Mouse (Mus musculus) forebrain, postnatal 0 days (tissue): ENCODE data around the gene Srrm4. TPM values are rescaled to one million over a fixed set of nuclear protein-coding genes. Genes with fewer than 3 reads are reported as not detected.

Experiments
- ATAC-seq: fragments of 200-750 bp; cut with Nextera tagmentation; 2 replicates; pipeline ENCODE4 v1.8.0; 2017; ENCODE audit warnings: mild to moderate bottlenecking, moderate library complexity
- DNase-seq: peaks from one replicate; pipeline ENCODE4 v3.0.0-alpha.2; 2015
- H3K27ac ChIP-seq: fragments of 300-500 bp; sonication (generic); 2 replicates; pipeline ENCODE4 v1.5.1; 2014; ENCODE audit warnings: low read depth, mild to moderate bottlenecking, antibody characterized with exemption, low read length, moderate library complexity, mixed read lengths
- H3K27me3 ChIP-seq: fragments of 300-500 bp; sonication (generic); 2 replicates; pipeline ENCODE4 v1.6.1; 2014; ENCODE audit warnings: mild to moderate bottlenecking, low read length, mixed read lengths; ENCODE audit not compliant: insufficient read depth
- H3K36me3 ChIP-seq: fragments of 300-500 bp; sonication (generic); 2 replicates; pipeline ENCODE4 v1.6.1; 2014; ENCODE audit warnings: mild to moderate bottlenecking, moderate library complexity; ENCODE audit not compliant: insufficient read depth
- H3K4me1 ChIP-seq: fragments of 300-500 bp; sonication (generic); 2 replicates; pipeline ENCODE4 v1.6.1; 2014; ENCODE audit warnings: antibody characterized with exemption; ENCODE audit not compliant: insufficient read depth
- H3K4me2 ChIP-seq: fragments of 300-500 bp; sonication (generic); 2 replicates; pipeline ENCODE4 v1.6.1; 2014; ENCODE audit warnings: low read depth, mild to moderate bottlenecking, moderate library complexity
- H3K4me3 ChIP-seq: fragments of 300-500 bp; sonication (generic); 2 replicates; pipeline ENCODE4 v1.5.1; 2014; ENCODE audit warnings: low read depth, low read length, mixed read lengths
- H3K9ac ChIP-seq: fragments of 300-500 bp; sonication (generic); 2 replicates; pipeline ENCODE4 v1.6.1; 2014; ENCODE audit warnings: mild to moderate bottlenecking
- H3K9me3 ChIP-seq: fragments of 300-500 bp; sonication (generic); 2 replicates; pipeline ENCODE4 v1.6.1; 2016; ENCODE audit warnings: low read length
- CTCF ChIP-seq: sonication (generic); IDR thresholded peaks from 2 replicates; pipeline ENCODE4 v1.5.1; 2016; ENCODE audit warnings: antibody characterized with exemption, control low read depth, low read depth
- WGBS: fragments of 180-500 bp; shearing (Covaris S2); extraction: QIAGEN DNeasy Blood & Tissue Kit; methylation state at CpG from one replicate; pipeline ENCODE4 v1.1.7; 2014; 5-methylcytosine and 5-hydroxymethylcytosine counted together
- polyA plus RNA-seq: library from polyadenylated mRNA; unstranded; fragments of >200 nt; fragmentation: Nextera tagmentation; extraction: Ambion mirVana; gene quantifications from 2 replicates; pipeline ENCODE4 v1.2.1, GENCODE M21; 2015
- total RNA-seq: library from RNA; depleted of rRNA; stranded (reverse); fragments of >200 nt; gene quantifications from 2 replicates; pipeline ENCODE4 v1.2.3, GENCODE M21; 2014; rRNA removed

The Srrm4 gene
- 7.2 and 12.7 TPM in 2 replicates for total RNA-seq
- polyA plus RNA-seq = 10.8 and 16.4 TPM in 2 replicates

GRCm38 (mm10) chr5:116591346-116592048, at the start of gene Srrm4:
Gene Srrm4 (minus strand): TSS chr5:116591817.
- no peaks in the 10 kb centered on the region for H3K36me3 ChIP-seq
- no peak for TF ChIP-seq CTCF
- peaks cover 26% of the 10 kb centered on the region for H3K4me1 ChIP-seq
- peak; percentile 94 for DNase-seq
- no peaks in the 10 kb centered on the region for H3K9me3 ChIP-seq
- under 1% methylated on average over 49 of the region's 53 CpGs for WGBS
- ATAC-seq = peak; percentile 95
- H3K4me3 ChIP-seq = peak within 1 kb of the TSS; percentile 82
- peak within 1 kb of the TSS; percentile 74 for H3K4me2 ChIP-seq
- H3K27ac ChIP-seq = peak within 1 kb of the TSS; percentile 92
- peak within 1 kb of the TSS; percentile 79 for H3K9ac ChIP-seq
- H3K27me3 ChIP-seq = no peaks in the 10 kb centered on the region

GRCm38 (mm10) chr5:116592801-116593430, 1.3 kb upstream of the Srrm4 start:
- DNase-seq = peak; percentile 88
- peaks cover 14% of the 10 kb centered on the region for H3K4me1 ChIP-seq
- H3K9ac ChIP-seq = peak overlapping the region; percentile 79; the same call in 1 of the 2 replicates
- 0% methylated on average over 12 of the region's 12 CpGs for WGBS
- peak; percentile 89 for TF ChIP-seq CTCF
- H3K27me3 ChIP-seq = no peaks in the 10 kb centered on the region
- H3K4me3 ChIP-seq = peak overlapping the region; percentile 82
- H3K36me3 ChIP-seq = no peaks in the 10 kb centered on the region
- H3K4me2 ChIP-seq = peak overlapping the region; percentile 74
- H3K27ac ChIP-seq = peak overlapping the region; percentile 92
- ATAC-seq = peak; percentile 54
- H3K9me3 ChIP-seq = no peaks in the 10 kb centered on the region

- H3K9ac ChIP-seq = peak overlapping the region; percentile 79
- peak overlapping the region; percentile 74 for H3K4me2 ChIP-seq
- TF ChIP-seq CTCF = no peak
- H3K4me3 ChIP-seq = peak overlapping the region; percentile 82
- WGBS = 2% methylated on average over 32 of the region's 32 CpGs
- ATAC-seq = peak; percentile 53
- peak; percentile 84 for DNase-seq
- no peaks in the 10 kb centered on the region for H3K36me3 ChIP-seq
- H3K27me3 ChIP-seq = no peaks in the 10 kb centered on the region
- H3K9me3 ChIP-seq = no peaks in the 10 kb centered on the region
- H3K27ac ChIP-seq = peak overlapping the region; percentile 92
- peaks cover 21% of the 10 kb centered on the region for H3K4me1 ChIP-seq
Measured at GRCm38 (mm10) chr5:116592049-116592800, 608 bp upstream of the Srrm4 start.

- H3K9me3 ChIP-seq = no peaks in the 10 kb centered on the region
- no peaks in the 10 kb centered on the region for H3K27me3 ChIP-seq
- peak overlapping the region; percentile 92; the same call in 1 of the 2 replicates for H3K27ac ChIP-seq
- no peak for ATAC-seq
- peak overlapping the region; percentile 82 for H3K4me3 ChIP-seq
- peaks cover 31% of the 10 kb centered on the region for H3K4me1 ChIP-seq
- peak; percentile 53 for DNase-seq
- peak overlapping the region; percentile 79 for H3K9ac ChIP-seq
- no peak for TF ChIP-seq CTCF
- peak overlapping the region; percentile 74 for H3K4me2 ChIP-seq
- WGBS = 1% methylated on average over 10 of the region's 10 CpGs
- H3K36me3 ChIP-seq = no peaks in the 10 kb centered on the region
Measured at GRCm38 (mm10) chr5:116590698-116591097, 919 bp downstream of the Srrm4 start.

- H3K4me2 ChIP-seq = peak overlapping the region; percentile 74
- no peaks in the 10 kb centered on the region for H3K36me3 ChIP-seq
- H3K4me1 ChIP-seq = peaks cover 35% of the 10 kb centered on the region
- no peaks in the 10 kb centered on the region for H3K27me3 ChIP-seq
- 28% methylated on average over 8 of the region's 8 CpGs for WGBS
- H3K9me3 ChIP-seq = no peaks in the 10 kb centered on the region
- H3K4me3 ChIP-seq = peak overlapping the region; percentile 82
- DNase-seq (no peak), ATAC-seq (no peak)
- TF ChIP-seq CTCF = no peak
- H3K9ac ChIP-seq = peak overlapping the region; percentile 79
- no peak overlapping the region for H3K27ac ChIP-seq
Measured at GRCm38 (mm10) chr5:116589631-116590030, 2.0 kb downstream of the Srrm4 start.

- Histone ChIP-seq H3K27me3 (no peaks in the 10 kb centered on the region), H3K9ac (peak overlapping the region; percentile 79; the same call in 1 of the 2 replicates), H3K4me2 (peak overlapping the region; percentile 74), H3K9me3 (no peaks in the 10 kb centered on the region), H3K4me1 (peaks cover 35% of the 10 kb centered on the region), H3K36me3 (no peaks in the 10 kb centered on the region), H3K27ac (peak overlapping the region; percentile 42; the same call in 1 of the 2 replicates), H3K4me3 (peak overlapping the region; percentile 82)
- TF ChIP-seq CTCF = no peak
- no peak for DNase-seq
- ATAC-seq = no peak
- WGBS = 38% methylated on average over 10 of the region's 10 CpGs
Measured at GRCm38 (mm10) chr5:116588836-116589235, 2.8 kb downstream of the Srrm4 start.
